ENCODE assay signal across 8 mouse cellular contexts in the genomic region with DNA sequence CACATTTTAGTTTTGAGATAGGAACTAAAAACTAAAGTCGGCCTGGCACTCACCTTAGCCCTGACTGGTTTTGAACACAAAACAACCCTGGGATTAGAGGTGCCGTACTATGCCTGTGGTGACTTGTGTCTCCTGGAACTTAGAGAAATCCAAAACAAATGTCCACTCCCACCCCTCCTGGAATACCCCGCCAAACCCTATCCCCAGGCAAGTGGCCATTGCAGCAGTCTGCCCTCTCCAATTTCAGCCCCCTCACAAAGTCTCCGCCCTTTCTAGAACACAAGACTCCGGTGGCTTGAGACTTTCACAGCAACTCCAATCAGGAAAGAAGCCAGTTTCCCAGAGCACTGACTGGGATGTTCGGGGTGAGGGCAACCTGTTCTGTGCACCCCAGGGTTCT. TPM values are rescaled to one million over a fixed set of nuclear protein-coding genes. Genes with fewer than 3 reads are reported as not detected.
A peak's percentile ranks its signal among the peaks of the same experiment; 100 is the strongest.
DNase-seq lines count a peak whose midpoint lies in the region; ATAC-seq and TF ChIP-seq lines count a peak whose summit lies in the region.

A gene (plus strand): TSS at position 275 of the 400 bp plus-strand sequence.

- intact Hi-C loops in heart, postnatal 14 days (cut with DNase I), result no loop called here

- no peaks in the 10 kb centered on the region for H3K9me3 ChIP-seq in limb, embryonic 12.5 days

- H3K36me3 ChIP-seq in limb, embryonic 12.5 days, result peaks cover 26% of the 10 kb centered on the region

- peak within 1 kb of the TSS; percentile 90 for H3K9ac ChIP-seq in limb, embryonic 12.5 days (replicated peaks)

- no peak for DNase-seq in adrenal gland, adult 18-20 months (ENCODE audit: low spot score in 2 of 2)
- no peak for DNase-seq in adrenal gland, adult (ENCODE audit: inconsistent age in 2 of 2, low spot score in 1 of 2)
- DNase-seq in heart, postnatal 14 days, result no peak
- DNase-seq in cerebellum, adult 11 months, result no peak

- no peak for TF ChIP-seq POLR2A in olfactory bulb, adult 2 months (IDR thresholded peaks at IDR 0.05; ENCODE audit: insufficient read depth, low read depth, low read length)

- H3K4me2 ChIP-seq in limb, embryonic 12.5 days, result peak within 1 kb of the TSS; percentile 88

- WGBS in limb, embryonic 12.5 days, result 31% methylated on average over 6 of the region's 6 CpGs
- WGBS in olfactory bulb, adult 2 months, result 32% methylated on average over 6 of the region's 6 CpGs

- ATAC-seq in CD4-positive, CD25-positive, alpha-beta regulatory T cell, adult 4 months, result no peak
- peak; percentile 10 for ATAC-seq in erythroid progenitor cell, adult 5-6 weeks (replicated peaks; ENCODE audit: low FRiP score, poor library complexity, severe bottlenecking)
- peak; percentile 44; the same call in 1 of the 2 replicates for ATAC-seq in limb, embryonic 12.5 days (ENCODE audit: insufficient number of reproducible peaks, insufficient read depth, low FRiP score, low TSS enrichment, low read depth)

- H3K4me3 ChIP-seq in limb, embryonic 12.5 days (replicated peaks), result peak within 1 kb of the TSS; percentile 89
- peak within 1 kb of the TSS; percentile 90 for H3K4me3 ChIP-seq in olfactory bulb, adult 2 months (ENCODE audit: insufficient read depth, low read depth, low read length)

- TF ChIP-seq CTCF in olfactory bulb, adult 2 months (IDR thresholded peaks at IDR 0.05; ENCODE audit: insufficient read depth, low read depth, low read length), result no peak

- H3K27ac ChIP-seq in limb, embryonic 12.5 days, result peak within 1 kb of the TSS; percentile 67; the same call in 1 of the 2 replicates
- no peak within 1 kb of the TSS for H3K27ac ChIP-seq in olfactory bulb, adult 2 months (ENCODE audit: insufficient read depth, low read depth, low read length)

- peaks cover 14% of the 10 kb centered on the region for H3K4me1 ChIP-seq in limb, embryonic 12.5 days (replicated peaks)
- peaks cover 9% of the 10 kb centered on the region for H3K4me1 ChIP-seq in olfactory bulb, adult 2 months (ENCODE audit: control insufficient read depth, insufficient read depth, low read length)

- H3K27me3 ChIP-seq in limb, embryonic 12.5 days, result no peaks in the 10 kb centered on the region

RNA-seq across cellular contexts. Expression of the gene that starts here (rescaled TPM):
- total RNA-seq in adrenal gland, adult 18-20 months (2021), result 100 to 1,000 TPM; 257 to 284 TPM
- polyA plus RNA-seq in CD4-positive, CD25-positive, alpha-beta regulatory T cell, adult 4 months (2017; shearing (Covaris generic)), result 10 to 100 TPM; 57.5 to 66.1 TPM
- total RNA-seq in erythroid progenitor cell, adult 5-6 weeks (2015; ENCODE audit: low replicate concordance), result 187 and 245 TPM in 2 replicates
- total RNA-seq in erythroid progenitor cell, adult 5-6 weeks (2017; ENCODE audit: low replicate concordance), result 109 and 149 TPM in 2 replicates
- total RNA-seq in heart, postnatal 14 days (2021), result 100 to 1,000 TPM; 297 to 299 TPM
- polyA plus RNA-seq in limb, embryonic 12.5 days (2016; fragmentation: Nextera tagmentation; extraction: Ambion mirVana), result 140 TPM in 2 replicates
- not detected in 2 replicates for polyA plus RNA-seq in olfactory bulb, adult 2 months (2012; ENCODE audit: insufficient read depth, insufficient read length, low replicate concordance, missing spikeins)

Comparison
In these comparisons a context has a peak if more than half of its experiments do, and no peak if none do; other contexts are left out.
1. RNA of the gene that starts here (polyA plus RNA-seq): 140 TPM in limb, embryonic 12.5 days and 57.5 to 66.1 TPM in CD4-positive, CD25-positive, alpha-beta regulatory T cell, adult 4 months; not detected in olfactory bulb, adult 2 months; every median in the first group is over 10 times any median in the second.